Mouse (Mus musculus) spleen, adult 12 weeks (tissue): Measurements from ENCODE around the gene Foxf1.

Experiments used
- DNase-seq: peaks from one replicate; pipeline ENCODE4 v3.0.0; 2022; ENCODE audit warnings: low spot score

Foxf1 gene

GRCm38 (mm10) chr8:121115136-121115535, 30.9 kb downstream of the Foxf1 start:
- DNase-seq: no peak

- DNase-seq: no peak
These were observed 31.8 kb downstream of the Foxf1 start, which contains the start of gene Foxc2 for GRCm38 (mm10) chr8:121115948-121116347. Gene Foxc2 (plus strand): TSS chr8:121116171.

- DNase-seq: no peak
These were observed 32.5 kb downstream of the Foxf1 start for GRCm38 (mm10) chr8:121116591-121117185.

- DNase-seq: no peak
These were observed 33.0 kb downstream of the Foxf1 start for GRCm38 (mm10) chr8:121117186-121117651.

GRCm38 (mm10) chr8:121117906-121118305, 33.7 kb downstream of the Foxf1 start:
- DNase-seq: no peak

- DNase-seq: no peak
These were observed 34.6 kb downstream of the Foxf1 start for GRCm38 (mm10) chr8:121118634-121119420.

GRCm38 (mm10) chr8:121119635-121120455, 35.7 kb downstream of the Foxf1 start:
- DNase-seq: no peak

GRCm38 (mm10) chr8:121120456-121121419, 36.6 kb downstream of the Foxf1 start:
- DNase-seq: no peak

GRCm38 (mm10) chr8:121121704-121122103, 37.5 kb downstream of the Foxf1 start:
- no peak for DNase-seq

GRCm38 (mm10) chr8:121122368-121122767, 38.2 kb downstream of the Foxf1 start:
- DNase-seq: no peak

GRCm38 (mm10) chr8:121123113-121123512, 38.9 kb downstream of the Foxf1 start:
- DNase-seq: no peak

GRCm38 (mm10) chr8:121124547-121125239, 40.5 kb downstream of the Foxf1 start:
- DNase-seq: no peak

- DNase-seq: no peak
These were observed 41.2 kb downstream of the Foxf1 start for GRCm38 (mm10) chr8:121125311-121125876.

GRCm38 (mm10) chr8:121126191-121126590, 42.0 kb downstream of the Foxf1 start:
- no peak for DNase-seq

GRCm38 (mm10) chr8:121126694-121127093, 42.5 kb downstream of the Foxf1 start:
- no peak for DNase-seq

- no peak for DNase-seq
These were observed 43.1 kb downstream of the Foxf1 start for GRCm38 (mm10) chr8:121127291-121127701.

- DNase-seq: no peak
These were observed 43.7 kb downstream of the Foxf1 start, which contains the start of gene Foxl1 for GRCm38 (mm10) chr8:121127756-121128375. Gene Foxl1 (plus strand): TSS chr8:121127940.

- DNase-seq: no peak
These were observed 44.5 kb downstream of the Foxf1 start for GRCm38 (mm10) chr8:121128531-121129264.
